Mouse (Mus musculus) liver, embryonic 11.5 days (tissue): ENCODE measurements at regions not wholly inside any gene's neighbourhood (a gene's known extent, or its start where the extent isn't known, plus 50 kb on each side); places are given as distances from the start of the nearest gene placed in this dataset.

ENCODE experiments used
- ATAC-seq: fragments of 200-750 bp; cut with Nextera tagmentation; replicated peaks from 2 replicates; pipeline ENCODE4 v1.8.0; 2017; ENCODE audit warnings: moderate number of reproducible peaks, mild to moderate bottlenecking, moderate TSS enrichment, moderate library complexity; ENCODE audit not compliant: low FRiP score
- DNase-seq: peaks from one replicate; pipeline ENCODE4 v3.0.0-alpha.2; 2017; ENCODE audit warnings: low spot score
- H3K27ac ChIP-seq: fragments of 300-500 bp; sonication (generic); 2 replicates; pipeline ENCODE4 v1.5.1; 2014; ENCODE audit warnings: mild to moderate bottlenecking, low read depth, low read length, control low read depth
- H3K27me3 ChIP-seq: fragments of 300-500 bp; sonication (generic); replicated peaks from 2 replicates; pipeline ENCODE4 v1.6.1; 2014; ENCODE audit warnings: low read length, mixed read lengths; ENCODE audit not compliant: control insufficient read depth, insufficient read depth
- H3K36me3 ChIP-seq: fragments of 300-500 bp; sonication (generic); 2 replicates; pipeline ENCODE4 v1.6.1; 2014; ENCODE audit warnings: mild to moderate bottlenecking, low read length, moderate library complexity, mixed read lengths; ENCODE audit not compliant: control insufficient read depth, insufficient read depth
- H3K4me1 ChIP-seq: fragments of 300-500 bp; sonication (generic); replicated peaks from 2 replicates; pipeline ENCODE4 v1.6.1; 2014; ENCODE audit warnings: low read length, mixed read lengths; ENCODE audit not compliant: control insufficient read depth, insufficient read depth
- H3K4me2 ChIP-seq: fragments of 300-500 bp; sonication (generic); 2 replicates; pipeline ENCODE4 v1.6.1; 2014; ENCODE audit warnings: mild to moderate bottlenecking, control low read depth, moderate library complexity
- H3K4me3 ChIP-seq: fragments of 300-500 bp; sonication (generic); 2 replicates; pipeline ENCODE4 v1.5.1; 2014; ENCODE audit warnings: low read depth, low read length, control low read depth
- H3K9ac ChIP-seq: fragments of 300-500 bp; sonication (generic); 2 replicates; pipeline ENCODE4 v1.6.1; 2014; ENCODE audit warnings: low read depth, low read length, control low read depth
- H3K9me3 ChIP-seq: fragments of 300-500 bp; sonication (generic); 2 replicates; pipeline ENCODE4 v1.6.1; 2016; ENCODE audit warnings: low read length, inconsistent platforms, mixed read lengths; ENCODE audit not compliant: control insufficient read depth
- WGBS: fragments of 180-500 bp; shearing (Covaris S2); extraction: QIAGEN DNeasy Blood & Tissue Kit; methylation state at CpG from one replicate; pipeline ENCODE4 v1.1.7; 2014; 5-methylcytosine and 5-hydroxymethylcytosine counted together

GRCm38 (mm10) chr9:68072624-68073023, 232.4 kb downstream of the Vps13c start:
- Histone ChIP-seq H3K4me1 (no peaks in the 10 kb centered on the region), H3K27me3 (no peaks in the 10 kb centered on the region), H3K9ac (no peak overlapping the region), H3K9me3 (no peaks in the 10 kb centered on the region), H3K36me3 (no peaks in the 10 kb centered on the region), H3K27ac (no peak overlapping the region), H3K4me3 (no peak overlapping the region), H3K4me2 (no peak overlapping the region)
- 84% methylated on average over 4 of the region's 4 CpGs for WGBS
- ATAC-seq (no peak), DNase-seq (no peak)

- ATAC-seq: no peak
- 76% methylated on average over 2 of the region's 2 CpGs for WGBS
Measured at GRCm38 (mm10) chr9:68077329-68077728, 237.1 kb downstream of the Vps13c start.

DNA sequence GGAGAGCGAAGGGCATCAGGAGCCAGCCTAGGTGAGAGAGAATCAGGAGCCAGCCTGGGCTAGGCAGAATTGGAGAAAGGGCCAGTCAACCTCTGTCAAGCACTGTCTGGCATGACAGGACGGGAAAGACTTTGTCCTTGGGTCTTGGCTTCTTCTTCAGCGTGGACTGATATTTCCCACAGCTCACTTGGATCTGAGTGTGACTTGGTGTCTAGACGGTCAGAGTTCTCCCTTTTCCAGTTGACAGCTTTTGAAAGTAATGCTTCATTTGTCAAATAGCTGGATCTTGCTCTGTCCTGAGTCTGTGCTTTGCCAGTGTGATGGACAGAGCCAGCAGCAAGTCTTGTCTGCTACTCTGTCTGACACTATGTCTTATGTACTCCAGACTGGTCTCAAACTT, 243.1 kb downstream of the Vps13c start:
- WGBS: 76% methylated on average over 4 of the region's 4 CpGs
- Histone ChIP-seq H3K4me2 (no peak overlapping the region), H3K4me1 (no peaks in the 10 kb centered on the region), H3K27me3 (no peaks in the 10 kb centered on the region), H3K4me3 (no peak overlapping the region), H3K9ac (no peak overlapping the region), H3K27ac (no peak overlapping the region), H3K36me3 (no peaks in the 10 kb centered on the region), H3K9me3 (no peaks in the 10 kb centered on the region)
- ATAC-seq (no peak), DNase-seq (no peak)

More at GRCm38 (mm10) chr9:68077329-68077728, 237.1 kb downstream of the Vps13c start:
- Histone ChIP-seq H3K27ac (no peak overlapping the region), H3K27me3 (no peaks in the 10 kb centered on the region), H3K4me1 (no peaks in the 10 kb centered on the region), H3K9ac (no peak overlapping the region), H3K9me3 (no peaks in the 10 kb centered on the region), H3K4me2 (no peak overlapping the region), H3K36me3 (no peaks in the 10 kb centered on the region), H3K4me3 (no peak overlapping the region)
- no peak for DNase-seq

DNA sequence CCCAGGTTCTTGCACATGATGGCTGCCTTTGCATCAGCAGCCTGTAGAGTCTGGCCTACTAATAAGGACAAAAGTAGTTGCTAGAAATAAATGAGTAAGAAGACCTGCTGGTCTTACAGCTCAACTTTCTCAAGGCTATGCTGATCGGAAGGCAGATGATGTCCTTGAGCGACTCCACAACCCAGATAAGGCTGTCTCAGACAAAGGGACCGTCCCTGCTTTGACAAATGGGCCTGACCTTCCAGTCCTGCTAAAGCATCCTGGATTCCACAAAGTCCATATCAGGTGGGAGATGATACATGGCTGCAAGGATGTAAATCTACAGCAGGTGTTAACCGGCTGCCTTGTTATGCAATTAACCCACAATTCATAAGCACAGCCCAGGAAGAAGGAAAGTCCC, 244.8 kb downstream of the Vps13c start:
- H3K27ac ChIP-seq: no peak overlapping the region
- no peaks in the 10 kb centered on the region for H3K4me1 ChIP-seq
- no peak overlapping the region for H3K4me3 ChIP-seq
- no peaks in the 10 kb centered on the region for H3K9me3 ChIP-seq
- H3K9ac ChIP-seq: no peak overlapping the region
- WGBS: 67% methylated on average over 4 of the region's 4 CpGs
- H3K36me3 ChIP-seq: no peaks in the 10 kb centered on the region
- no peaks in the 10 kb centered on the region for H3K27me3 ChIP-seq
- no peak overlapping the region for H3K4me2 ChIP-seq
- ATAC-seq: no peak
- no peak for DNase-seq

DNA sequence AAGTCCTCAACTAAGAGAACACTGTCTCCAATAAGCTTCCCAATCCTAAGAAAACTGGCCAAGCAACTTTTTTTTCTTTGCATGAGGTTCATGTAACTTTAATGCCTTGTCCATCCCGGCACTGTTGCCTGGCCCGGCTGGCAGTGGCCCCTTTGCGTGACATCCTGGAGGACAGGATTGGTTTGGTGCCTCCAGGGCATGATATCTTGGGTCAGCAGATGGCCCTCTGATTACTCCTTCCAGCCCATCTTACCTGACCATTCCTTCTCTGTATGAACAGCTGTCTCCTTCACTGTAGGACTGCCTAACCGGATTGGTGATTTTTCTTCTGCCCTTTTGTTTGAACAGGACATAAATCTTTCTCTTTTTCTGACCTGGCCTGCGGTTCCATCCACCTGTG, 254.4 kb downstream of the Vps13c start:
- 87% methylated on average over 5 of the region's 5 CpGs for WGBS
- no peak overlapping the region for H3K4me2 ChIP-seq
- no peak overlapping the region for H3K4me3 ChIP-seq
- H3K27ac ChIP-seq: no peak overlapping the region
- DNase-seq: no peak
- H3K36me3 ChIP-seq: no peaks in the 10 kb centered on the region
- H3K9ac ChIP-seq: no peak overlapping the region
- H3K27me3 ChIP-seq: no peaks in the 10 kb centered on the region
- H3K4me1 ChIP-seq: no peaks in the 10 kb centered on the region
- ATAC-seq: no peak
- no peaks in the 10 kb centered on the region for H3K9me3 ChIP-seq

DNA sequence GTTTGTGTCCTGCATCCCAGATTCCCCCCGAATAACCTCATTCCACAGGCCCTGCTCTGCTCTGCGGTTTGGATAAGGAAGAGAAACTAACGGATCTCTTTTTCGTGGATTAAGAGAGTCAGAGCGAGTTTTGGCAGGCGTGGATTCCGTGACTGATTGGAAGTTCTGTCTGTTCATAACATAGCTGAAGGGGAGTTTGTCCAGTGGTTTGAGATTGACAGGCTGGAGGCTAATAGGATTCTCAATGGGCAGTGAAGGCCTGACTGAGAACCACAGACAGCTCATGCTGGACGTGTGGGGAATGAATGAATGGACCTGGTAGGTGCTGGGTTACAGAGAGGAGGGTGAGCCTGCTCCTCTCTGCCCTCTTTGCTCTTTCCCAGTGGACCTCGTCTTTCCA, 269.6 kb downstream of the Vps13c start:
- DNase-seq (no peak), ATAC-seq (no peak)
- H3K4me1 ChIP-seq: no peaks in the 10 kb centered on the region
- no peak overlapping the region for H3K9ac ChIP-seq
- no peaks in the 10 kb centered on the region for H3K36me3 ChIP-seq
- H3K4me3 ChIP-seq: no peak overlapping the region
- H3K9me3 ChIP-seq: no peaks in the 10 kb centered on the region
- WGBS: 79% methylated on average over 9 of the region's 9 CpGs
- no peak overlapping the region for H3K27ac ChIP-seq
- H3K27me3 ChIP-seq: no peaks in the 10 kb centered on the region
- no peak overlapping the region for H3K4me2 ChIP-seq

- no peak overlapping the region for H3K27ac ChIP-seq
- ATAC-seq (no peak), DNase-seq (no peak)
- H3K9me3 ChIP-seq: no peaks in the 10 kb centered on the region
- no peak overlapping the region for H3K9ac ChIP-seq
- 75% methylated on average over 10 of the region's 10 CpGs for WGBS
- H3K36me3 ChIP-seq: no peaks in the 10 kb centered on the region
- H3K4me2 ChIP-seq: no peak overlapping the region
- H3K27me3 ChIP-seq: no peaks in the 10 kb centered on the region
- no peak overlapping the region for H3K4me3 ChIP-seq
- H3K4me1 ChIP-seq: no peaks in the 10 kb centered on the region
Measured at GRCm38 (mm10) chr9:68115151-68115690, 275.0 kb downstream of the Vps13c start.

GRCm38 (mm10) chr9:68116221-68116741, 276.1 kb downstream of the Vps13c start:
- no peak for ATAC-seq
- DNase-seq: no peak
- no peaks in the 10 kb centered on the region for H3K36me3 ChIP-seq
- no peaks in the 10 kb centered on the region for H3K4me1 ChIP-seq
- no peaks in the 10 kb centered on the region for H3K9me3 ChIP-seq
- H3K9ac ChIP-seq: no peak overlapping the region
- 82% methylated on average over 10 of the region's 10 CpGs for WGBS
- H3K4me3 ChIP-seq: no peak overlapping the region
- no peaks in the 10 kb centered on the region for H3K27me3 ChIP-seq
- no peak overlapping the region for H3K27ac ChIP-seq
- H3K4me2 ChIP-seq: no peak overlapping the region

DNA sequence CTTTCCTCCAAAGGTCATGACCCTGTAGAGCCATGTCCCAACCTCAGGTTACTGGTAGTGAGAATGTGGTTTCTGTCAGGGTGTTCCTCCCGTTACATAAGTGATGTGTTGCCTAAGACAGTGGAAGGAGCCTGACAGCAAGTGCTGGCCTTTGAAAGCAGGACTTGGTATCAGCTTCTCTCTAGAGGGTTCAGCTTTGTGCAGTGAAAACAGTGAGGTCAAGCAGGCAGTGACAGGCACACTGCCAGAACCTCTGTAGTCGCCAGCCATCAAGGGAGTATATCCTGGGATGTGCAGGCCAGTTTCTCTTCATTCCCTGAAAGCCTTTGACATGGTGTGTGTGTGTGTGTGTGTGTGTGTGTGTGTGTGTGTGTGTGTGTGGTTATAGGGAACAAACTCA, 278.1 kb downstream of the Vps13c start:
- Histone ChIP-seq H3K4me1 (no peaks in the 10 kb centered on the region), H3K4me3 (no peak overlapping the region), H3K27ac (no peak overlapping the region), H3K27me3 (no peaks in the 10 kb centered on the region), H3K9me3 (no peaks in the 10 kb centered on the region), H3K36me3 (no peaks in the 10 kb centered on the region), H3K4me2 (no peak overlapping the region), H3K9ac (no peak overlapping the region)
- no peak for ATAC-seq
- DNase-seq: no peak
- 67% methylated on average over 2 of the region's 2 CpGs for WGBS
